Mouse (Mus musculus): ENCODE results near the gene AW549877. TPM values are rescaled to one million over a fixed set of nuclear protein-coding genes. Genes with fewer than 3 reads are reported as not detected.

Gene AW549877
- 23.5 and 24.1 TPM in 2 replicates for total RNA-seq (2014; fragmentation: Nextera tagmentation)
- 9.4 and 11.6 TPM in 2 replicates for total RNA-seq (2017)

DNA sequence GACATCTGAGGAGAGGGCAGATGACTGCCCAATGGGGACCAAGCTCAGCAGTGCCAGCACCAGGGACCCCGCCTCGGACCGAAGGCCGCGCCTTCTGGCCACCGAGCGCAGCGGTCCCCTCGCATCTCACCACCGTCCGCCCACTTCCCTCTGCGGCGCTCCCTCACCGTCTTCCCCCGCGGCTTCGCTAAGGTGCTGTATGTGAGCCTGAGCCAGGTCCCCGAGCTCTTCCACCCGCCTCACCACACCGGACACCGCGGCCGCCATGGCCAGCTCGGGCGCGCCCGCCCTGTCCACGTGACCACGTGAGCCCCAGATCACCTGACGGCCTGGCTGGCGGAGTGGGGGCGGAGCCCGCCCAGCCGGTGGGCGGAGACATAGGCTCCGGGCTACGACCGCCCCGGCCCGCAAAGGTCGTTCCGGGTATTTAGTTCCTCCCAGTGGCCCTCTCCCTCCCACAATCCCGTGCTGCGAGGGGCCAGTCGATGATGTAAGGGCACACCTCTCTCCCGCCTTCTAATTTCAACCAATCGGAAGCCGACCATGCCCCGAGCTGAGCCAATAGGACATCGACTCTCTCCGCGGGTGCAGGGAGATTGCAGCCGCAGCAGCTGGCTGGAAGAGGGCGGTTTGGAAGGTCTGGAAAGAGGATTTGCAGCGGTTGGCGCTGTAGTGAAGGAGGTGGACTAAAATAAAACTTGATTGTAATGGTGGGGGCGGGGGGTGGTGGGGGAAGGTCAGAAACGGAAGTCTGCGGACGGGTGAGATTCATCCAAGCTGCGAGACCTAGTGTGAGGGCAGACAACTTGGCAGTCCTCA, at the start of gene AW549877:
Gene AW549877, minus strand, starts transcription at position 297 of the 819 bp plus-strand sequence.
- peak; percentile 84 for ATAC-seq (replicated peaks; ENCODE audit: poor library complexity, severe bottlenecking)

DNA sequence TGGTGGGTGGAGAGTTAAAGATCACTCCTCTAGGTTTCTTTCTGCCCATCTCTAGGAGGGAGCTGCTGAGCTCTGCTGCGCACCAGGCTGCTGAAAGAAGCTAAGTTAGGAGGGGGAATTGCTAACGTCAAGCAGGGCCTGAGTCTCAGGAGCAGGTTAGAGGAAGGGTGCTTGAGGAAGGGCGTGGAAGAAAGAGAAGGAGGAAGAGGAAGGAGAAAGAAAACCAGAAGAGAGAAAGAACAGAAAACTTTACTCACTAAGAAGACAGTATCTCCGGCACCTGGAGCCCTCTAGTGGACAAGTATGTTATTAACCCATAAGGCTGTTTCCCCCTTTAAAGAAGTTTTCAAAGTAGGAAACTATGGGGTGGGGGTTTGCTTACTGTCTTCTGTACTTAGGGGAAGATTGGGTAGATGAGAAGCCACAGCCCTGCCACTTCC, 47.5 kb upstream of the AW549877 start:
- ATAC-seq (replicated peaks; ENCODE audit: poor library complexity, severe bottlenecking), result peak; percentile 82

DNA sequence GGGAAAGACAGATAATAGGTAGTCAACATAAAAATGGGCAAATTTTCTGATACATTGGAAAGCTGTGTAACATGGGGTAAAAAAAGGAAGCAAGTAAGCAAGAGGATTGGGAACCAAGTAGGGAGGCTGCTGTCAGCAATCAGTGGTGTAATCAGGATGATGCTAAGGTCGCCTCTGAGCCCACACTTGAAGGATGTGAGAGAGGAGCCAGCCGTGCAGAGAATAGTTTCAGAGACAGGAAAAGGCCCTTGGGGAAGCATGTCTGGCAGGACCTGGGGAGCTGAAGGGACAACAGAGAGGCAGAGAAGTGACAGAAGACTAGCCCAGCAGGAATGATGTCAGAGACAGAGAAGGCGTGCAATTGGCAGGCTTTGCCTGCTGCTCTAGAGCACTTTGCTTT, 46.9 kb upstream of the AW549877 start:
- ATAC-seq (replicated peaks; ENCODE audit: poor library complexity, severe bottlenecking), result peak; percentile 77

DNA sequence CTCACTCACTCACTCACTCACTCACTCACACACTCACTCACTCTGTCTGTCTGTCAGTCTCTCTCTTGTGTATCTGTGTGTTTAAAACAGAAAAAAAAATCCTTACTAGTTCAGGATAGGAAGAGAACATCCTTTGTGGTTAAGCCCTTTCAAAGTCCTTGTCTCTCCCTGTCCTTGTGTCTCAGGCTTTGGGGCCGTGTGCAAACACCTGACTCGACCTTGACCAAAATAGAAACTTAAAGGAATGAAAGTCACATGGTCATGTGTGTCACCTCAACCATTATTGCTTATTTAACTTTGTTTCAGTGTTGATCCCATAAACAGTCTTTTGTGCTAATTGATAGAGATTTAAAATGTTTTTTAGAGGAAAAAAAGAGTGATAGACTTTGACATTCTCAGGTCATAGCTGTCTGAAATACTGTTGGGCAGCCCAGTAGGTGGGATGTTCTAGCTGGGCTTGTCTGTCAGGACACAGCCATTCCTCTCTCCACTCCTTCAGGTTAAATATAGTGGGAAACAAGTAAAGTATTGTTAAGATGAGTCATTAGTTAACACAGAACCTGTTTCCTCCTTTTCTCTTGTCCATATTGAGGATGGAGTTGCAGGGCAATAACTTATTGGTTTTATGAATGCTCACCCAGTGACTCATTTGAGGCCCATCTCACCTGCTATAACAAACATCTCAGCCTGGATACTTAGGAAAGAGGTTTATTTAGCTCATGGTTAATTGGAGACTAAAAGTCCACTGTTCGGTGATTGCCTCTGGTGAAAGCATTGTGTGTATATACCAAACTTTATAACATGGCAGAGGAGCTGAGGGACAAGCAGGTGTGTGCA, 37.8 kb upstream of the AW549877 start:
- no peak for ATAC-seq (replicated peaks; ENCODE audit: poor library complexity, severe bottlenecking)

DNA sequence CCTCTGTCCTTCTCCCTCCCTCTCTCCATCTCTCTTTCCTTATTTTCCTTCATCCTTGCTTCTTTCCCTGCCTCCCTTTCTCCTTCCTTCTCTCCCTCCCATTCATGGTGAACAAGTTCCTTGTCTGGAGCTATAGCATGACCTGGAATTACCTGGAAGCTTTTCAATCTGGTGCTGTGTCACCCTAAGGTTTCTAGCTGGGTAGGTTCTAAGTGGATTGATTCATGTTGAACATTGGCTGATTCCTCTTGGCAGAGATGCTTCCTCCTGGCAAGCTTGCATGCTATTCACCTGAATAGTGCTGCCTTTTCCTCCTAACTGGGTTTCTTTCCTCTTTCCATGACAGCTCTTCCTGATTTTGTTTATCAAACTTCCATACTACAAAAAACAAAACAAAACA, 33.4 kb upstream of the AW549877 start:
- ATAC-seq (replicated peaks; ENCODE audit: poor library complexity, severe bottlenecking), result no peak

DNA sequence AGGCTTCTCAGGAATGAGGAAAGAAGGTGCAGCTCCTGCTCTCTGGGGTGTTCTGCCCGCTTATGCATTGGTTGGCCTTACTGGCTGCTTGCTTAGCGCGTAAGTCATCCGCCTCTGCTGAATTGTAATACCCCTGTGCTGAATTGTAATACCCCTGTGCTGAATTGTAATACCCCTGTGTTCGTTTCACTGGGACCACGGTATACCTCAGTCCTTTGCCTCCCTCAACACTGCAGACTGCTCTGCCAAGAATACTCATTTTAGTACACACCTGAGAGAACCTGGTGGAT, 32.8 kb upstream of the AW549877 start:
- ATAC-seq (replicated peaks; ENCODE audit: poor library complexity, severe bottlenecking), result no peak

DNA sequence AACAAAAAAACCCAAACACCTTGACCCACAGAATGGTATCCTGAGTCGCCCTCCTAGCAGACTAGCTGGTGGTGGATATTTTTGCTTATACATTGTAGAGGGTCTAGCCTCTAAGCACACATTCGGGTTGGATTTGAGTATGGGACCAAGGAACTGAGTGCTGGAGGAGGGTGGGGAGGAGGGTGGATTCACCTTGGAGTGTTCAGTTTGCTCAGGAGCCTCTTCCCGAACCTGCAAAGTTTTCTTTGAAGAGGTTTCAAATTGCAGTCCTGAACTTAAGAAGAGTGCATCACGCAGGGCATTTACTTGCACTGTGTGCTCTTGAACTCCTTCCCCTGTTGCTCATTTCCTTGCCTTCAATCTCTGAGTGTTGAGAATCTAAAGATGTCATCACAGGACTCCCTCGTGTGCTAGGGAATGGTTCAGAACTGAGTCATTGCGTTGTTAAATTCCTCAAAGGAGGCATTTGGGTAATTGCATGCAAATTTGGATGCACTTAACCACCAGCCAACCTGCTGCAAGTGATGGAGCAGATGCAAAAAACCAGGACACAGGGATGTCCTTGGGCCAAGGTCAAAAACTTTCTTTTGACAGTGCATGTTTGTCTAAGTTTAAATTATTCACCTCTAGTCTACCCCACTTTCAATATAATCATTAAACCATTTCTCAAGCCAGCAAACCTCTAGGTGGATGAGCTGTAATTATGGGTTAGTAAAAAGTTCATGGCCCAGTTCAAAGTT, 32.3 kb upstream of the AW549877 start:
- no peak for ATAC-seq (replicated peaks; ENCODE audit: poor library complexity, severe bottlenecking)

DNA sequence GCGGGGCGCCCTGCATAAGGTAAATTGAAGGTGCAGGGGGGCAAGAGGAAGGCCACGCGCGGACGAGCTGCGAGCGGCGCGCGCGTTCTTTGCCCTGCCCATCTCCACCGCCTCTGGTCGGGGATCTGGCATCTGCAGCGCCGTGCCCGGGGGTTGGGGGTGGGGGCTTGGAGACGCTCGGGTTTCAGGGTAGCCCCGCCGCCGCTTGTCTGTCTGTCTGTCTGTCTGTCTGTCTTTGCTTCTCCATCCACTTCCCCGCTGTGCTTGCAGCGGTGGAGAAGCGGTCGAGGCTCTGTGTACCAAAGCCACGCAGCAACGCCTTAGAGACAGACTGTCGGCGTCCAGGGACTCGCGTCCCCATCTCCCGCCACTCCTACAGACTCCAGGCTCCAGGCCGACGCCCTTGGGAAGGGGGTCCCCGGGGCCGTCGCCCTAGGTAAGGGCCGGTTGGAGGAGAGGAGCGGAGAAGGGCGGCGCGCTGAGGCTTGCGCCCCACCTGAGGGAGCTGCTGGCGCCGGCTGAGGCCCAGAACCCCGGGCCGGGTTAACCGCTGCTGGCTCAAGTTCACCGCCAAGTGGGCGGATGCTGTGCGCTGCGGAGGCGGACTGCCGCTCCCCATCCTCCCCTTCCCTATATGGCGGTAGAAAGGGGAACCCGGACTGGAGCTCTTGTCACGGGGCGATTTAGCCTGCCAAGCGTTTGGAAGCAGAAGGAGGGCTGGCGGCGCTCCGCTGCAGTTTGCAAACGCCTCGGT, 31.5 kb upstream of the AW549877 start:
- ATAC-seq (replicated peaks; ENCODE audit: poor library complexity, severe bottlenecking), result peak; percentile 78

DNA sequence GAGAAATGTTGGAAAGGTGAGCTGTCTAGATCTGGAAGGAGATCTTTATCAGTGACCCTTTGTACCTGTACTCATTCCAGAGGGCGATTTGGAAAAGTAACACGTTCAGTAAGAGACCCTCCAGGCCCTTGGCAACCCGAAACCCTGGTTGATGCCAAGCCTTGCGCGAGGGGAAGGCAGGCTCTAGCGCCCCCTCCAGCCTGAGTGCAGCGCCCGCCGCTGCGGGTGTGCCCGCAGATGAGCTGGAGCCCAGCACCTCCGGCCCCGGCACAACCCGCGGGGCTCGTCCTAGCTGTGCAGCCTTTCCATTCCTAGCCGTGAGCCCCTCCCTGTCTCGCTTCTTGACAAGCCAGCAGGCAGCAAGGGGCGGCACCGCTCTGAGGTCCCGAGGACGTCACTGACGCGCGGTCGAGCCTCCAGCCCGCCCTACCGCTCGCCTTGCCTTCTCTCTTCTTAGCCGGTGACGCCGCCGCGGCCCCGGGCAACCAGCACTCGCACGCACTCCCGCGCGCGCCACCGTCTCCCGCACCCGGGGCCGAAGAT, 30.8 kb upstream of the AW549877 start, which contains the start of gene Oxct1:
Gene Oxct1, plus strand, starts transcription at position 153 of the 543 bp plus-strand sequence.
- peak; percentile 85 for ATAC-seq (replicated peaks; ENCODE audit: poor library complexity, severe bottlenecking)

DNA sequence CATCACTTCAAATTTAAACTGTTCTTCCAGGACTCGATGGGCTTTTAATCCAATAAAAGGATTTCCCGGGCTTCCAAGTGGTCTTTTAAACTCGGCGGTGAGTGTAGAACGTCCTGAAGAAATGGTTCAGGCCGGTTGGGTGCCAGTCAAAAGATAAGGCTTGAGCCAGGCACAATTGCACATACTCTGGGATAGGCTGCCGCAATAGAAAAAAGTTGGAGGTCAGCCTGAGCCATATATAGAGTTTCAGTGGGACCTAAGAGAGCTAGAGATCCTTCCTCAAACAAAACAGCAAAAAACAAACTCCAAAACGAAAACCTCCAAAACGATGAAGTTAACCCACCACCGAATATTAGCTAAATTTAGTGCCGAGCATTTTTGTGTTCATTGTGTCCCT, 30.0 kb upstream of the AW549877 start:
- ATAC-seq (replicated peaks; ENCODE audit: poor library complexity, severe bottlenecking), result no peak

DNA sequence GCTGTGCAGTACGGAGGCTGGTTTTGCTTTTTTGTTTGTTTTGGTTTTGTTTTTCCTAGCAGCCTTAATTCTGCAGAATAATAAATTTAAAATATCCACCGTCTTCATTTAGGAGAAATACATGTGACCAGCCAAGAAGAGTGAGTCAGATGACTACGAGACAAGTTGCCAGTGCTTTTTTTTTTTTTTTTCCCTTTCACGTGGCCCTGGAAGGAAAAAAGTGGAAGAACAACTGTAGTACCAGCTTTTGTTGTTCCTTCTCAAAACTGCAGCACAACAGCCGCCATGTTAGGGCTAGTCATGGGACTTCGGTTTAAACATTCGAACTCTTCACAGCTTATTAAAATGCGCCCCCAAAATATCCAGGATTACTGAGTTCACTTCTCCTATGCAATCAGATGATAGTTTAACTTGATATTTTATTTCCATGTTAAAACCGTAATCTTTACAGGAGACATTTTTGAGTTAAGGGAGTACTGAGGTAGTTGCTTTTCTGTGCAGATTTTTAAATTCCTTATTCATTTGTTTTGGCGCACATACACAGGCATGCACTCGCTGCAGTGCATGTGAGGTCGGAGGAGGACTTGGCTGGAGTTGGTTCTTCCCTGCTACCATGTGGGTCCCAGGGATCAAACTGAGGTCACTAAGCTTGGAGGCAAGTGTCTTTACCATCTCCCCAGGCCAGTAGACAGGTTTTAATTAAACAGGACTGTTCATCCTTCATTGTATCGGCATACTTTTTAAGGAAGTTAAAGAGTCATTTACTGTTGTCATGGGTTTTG, 29.4 kb upstream of the AW549877 start:
- no peak for ATAC-seq (replicated peaks; ENCODE audit: poor library complexity, severe bottlenecking)

DNA sequence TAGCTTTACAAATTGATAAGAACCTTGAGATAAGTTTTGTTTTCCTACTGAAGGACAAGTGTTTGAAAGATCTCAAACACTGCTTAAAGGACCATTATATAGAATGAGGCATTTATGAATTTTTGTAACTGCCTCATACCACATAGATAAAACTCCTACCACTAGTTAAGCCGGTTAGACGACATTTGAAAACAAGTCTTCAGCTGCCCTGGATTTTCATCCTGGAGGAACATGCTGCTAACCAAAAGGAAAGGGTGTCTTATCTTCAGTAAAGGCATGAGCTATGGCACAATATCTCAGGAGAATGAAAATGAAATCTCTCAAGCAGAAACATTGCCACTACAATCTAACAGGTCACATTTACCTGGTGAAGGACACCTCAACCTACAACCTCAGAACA, 28.2 kb upstream of the AW549877 start:
- no peak for ATAC-seq (replicated peaks; ENCODE audit: poor library complexity, severe bottlenecking)

DNA sequence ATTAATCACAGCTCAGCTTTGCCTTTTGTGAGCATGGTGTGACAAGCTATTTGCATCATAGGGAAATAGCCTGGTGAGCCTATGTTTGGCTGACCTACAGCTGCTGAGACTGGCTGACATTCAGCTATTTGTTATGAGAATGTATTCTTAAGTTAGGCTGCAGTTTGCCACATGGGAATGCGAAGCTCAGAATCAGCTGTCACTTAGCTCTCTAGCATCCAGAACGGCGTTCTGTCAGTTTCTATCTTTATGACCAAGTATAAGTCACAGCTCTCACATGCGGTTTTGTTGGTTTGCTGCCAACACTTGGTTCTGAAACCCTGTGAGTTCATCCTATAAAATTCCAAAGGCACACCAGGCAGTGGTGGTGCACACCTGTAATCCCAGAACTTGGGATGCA, 25.2 kb upstream of the AW549877 start:
- no peak for ATAC-seq (replicated peaks; ENCODE audit: poor library complexity, severe bottlenecking)

DNA sequence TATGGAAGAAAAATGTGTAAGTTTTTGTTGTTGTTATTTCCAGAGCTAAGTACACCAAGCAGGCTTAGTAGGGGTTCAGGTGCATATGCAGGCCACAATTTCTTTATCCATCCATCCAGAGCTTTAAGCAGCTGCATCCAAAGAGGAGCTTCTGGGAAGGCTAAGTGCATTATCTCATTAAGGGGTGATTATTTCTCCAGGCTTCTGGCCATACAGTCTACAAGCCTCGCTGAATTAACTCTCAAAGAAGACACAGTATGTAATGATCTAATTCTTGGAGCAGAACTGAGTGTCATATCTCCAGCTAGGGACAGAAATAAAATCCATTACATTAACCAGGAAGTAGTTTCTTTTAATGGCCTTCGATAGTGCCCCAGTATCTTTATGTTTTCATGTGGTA, 18.3 kb upstream of the AW549877 start:
- ATAC-seq (replicated peaks; ENCODE audit: poor library complexity, severe bottlenecking), result no peak

DNA sequence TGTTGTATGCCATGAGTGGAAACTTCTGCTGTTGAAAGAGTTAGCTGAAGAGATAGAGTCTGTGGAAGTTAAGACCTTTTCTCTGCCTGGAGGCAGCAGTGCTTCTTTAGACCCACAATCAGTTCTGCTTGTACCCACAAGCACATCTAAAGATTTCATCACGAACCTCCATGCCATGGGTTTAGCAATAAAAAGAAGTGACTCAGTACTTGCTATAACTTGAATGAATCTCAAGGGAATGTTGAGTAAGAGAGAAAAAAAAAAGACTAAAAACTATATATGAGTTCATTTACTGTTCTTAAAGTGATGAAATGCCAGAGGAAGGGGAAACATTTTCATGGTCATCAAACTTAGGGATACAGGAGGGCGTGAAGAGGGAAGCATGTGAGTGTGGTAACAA, 5.0 kb upstream of the AW549877 start:
- ATAC-seq (replicated peaks; ENCODE audit: poor library complexity, severe bottlenecking), result peak; percentile 66

DNA sequence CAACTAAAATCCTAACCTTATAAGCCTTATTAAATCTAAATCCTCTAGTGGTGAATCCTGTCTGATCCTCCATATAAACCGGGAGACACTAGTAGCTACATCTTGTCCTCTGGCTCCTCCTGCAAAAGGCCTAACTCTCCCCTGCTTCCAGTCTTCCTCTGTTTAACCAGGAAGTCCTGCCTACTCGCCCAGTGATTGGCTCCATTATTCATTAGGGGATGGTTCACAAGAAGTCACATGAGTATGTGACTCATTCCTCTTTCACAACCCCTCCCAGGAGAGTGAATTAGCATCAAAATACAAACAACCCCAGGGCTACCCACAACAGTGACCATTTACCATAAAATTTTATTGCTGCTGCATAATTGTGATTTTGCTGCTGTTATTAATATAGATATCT, 3.6 kb upstream of the AW549877 start:
- ATAC-seq (replicated peaks; ENCODE audit: poor library complexity, severe bottlenecking), result no peak

DNA sequence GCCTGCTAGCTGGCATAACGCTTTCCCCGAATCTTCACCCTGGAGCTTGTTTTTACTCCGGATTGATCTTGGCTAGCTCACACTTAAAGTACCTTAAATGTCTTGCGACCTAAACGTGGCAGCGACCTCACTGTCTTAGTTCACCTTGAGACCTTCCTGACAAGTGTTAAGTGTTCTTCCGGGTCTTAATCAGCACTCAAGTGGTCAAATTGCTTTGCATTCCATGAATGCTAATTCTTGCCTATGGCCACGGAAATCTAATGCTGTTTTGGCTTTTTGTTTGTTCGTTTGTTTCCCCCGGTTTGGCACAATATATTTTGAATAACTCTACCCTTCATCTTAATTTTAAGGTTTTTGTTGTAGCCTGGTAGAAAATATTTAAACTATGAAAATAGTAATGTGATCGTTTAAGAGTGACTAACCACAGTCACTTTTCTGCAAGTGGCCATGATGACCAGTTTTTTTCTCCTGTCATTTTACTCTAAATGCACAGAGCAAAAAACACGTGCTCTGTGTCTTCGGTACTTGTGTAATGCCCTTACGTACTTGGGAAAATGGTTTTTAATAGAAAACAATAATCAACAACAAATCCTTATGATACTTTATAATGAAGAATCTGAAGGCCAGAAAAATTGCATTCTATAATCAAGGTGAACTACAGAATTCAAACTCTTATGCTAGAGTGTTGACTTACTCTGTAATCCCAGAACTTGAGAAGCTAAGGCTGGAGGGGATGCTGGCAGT, 895 bp upstream of the AW549877 start:
- no peak; the same call in 1 of the 2 replicates for ATAC-seq (replicated peaks; ENCODE audit: poor library complexity, severe bottlenecking)

DNA sequence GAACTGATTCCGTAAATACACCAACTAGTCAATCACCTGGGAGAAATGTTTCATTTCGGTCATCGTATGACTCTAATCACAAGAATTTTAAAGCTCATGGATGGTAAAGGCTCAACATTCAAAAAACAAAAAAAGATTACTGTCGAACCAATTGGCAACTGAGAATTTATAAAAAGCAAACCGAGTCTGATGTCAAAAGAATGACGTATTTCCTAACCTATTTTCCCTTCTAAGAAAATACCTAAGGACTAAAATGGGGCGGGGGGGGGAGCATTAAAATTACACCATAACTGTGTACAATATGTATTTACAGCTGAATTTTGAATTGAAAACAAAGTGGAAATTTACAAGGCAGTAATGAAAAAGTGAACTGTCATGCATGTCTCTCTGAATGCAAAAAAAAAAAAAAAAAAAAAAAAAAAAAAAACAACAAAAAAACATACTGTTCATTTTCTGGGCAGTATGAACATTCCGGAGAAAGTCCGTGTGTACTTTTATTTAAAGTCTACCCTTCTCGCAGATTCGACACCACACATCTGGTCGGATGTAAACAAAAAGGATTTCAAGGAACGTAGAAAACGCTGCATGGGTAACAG, 594 bp downstream of the AW549877 start:
- no peak for ATAC-seq (replicated peaks; ENCODE audit: poor library complexity, severe bottlenecking)
